Mouse (Mus musculus) CH12.LX (cell line): ENCODE measurements around the gene Mgat5. TPM values are rescaled to one million over a fixed set of nuclear protein-coding genes. Genes with fewer than 3 reads are reported as not detected.

Experiments
- DNase-seq: peaks from one replicate; pipeline ENCODE4 v3.0.0-alpha.2; 2013; ENCODE audit errors: extremely low read depth
- H3K27ac ChIP-seq: 2 replicates; pipeline ENCODE4 v1.5.1; 2012; ENCODE audit warnings: low read depth, mild to moderate bottlenecking, control low read depth, moderate library complexity; ENCODE audit not compliant: insufficient read depth
- H3K27me3 ChIP-seq: replicated peaks from 2 replicates; pipeline ENCODE3; 2012; ENCODE audit warnings: inconsistent platforms
- H3K36me3 ChIP-seq, 2 experiments: replicated peaks in 1 of 2; 2 replicates each; pipeline versions ENCODE3 to v1.6.1; 2012; ENCODE audit warnings: inconsistent platforms in 1 of 2, low read length in 1 of 2, mild to moderate bottlenecking in 1 of 2, mixed read lengths in 1 of 2, moderate library complexity in 1 of 2; ENCODE audit not compliant: control insufficient read depth in 1 of 2, insufficient read depth in 1 of 2
- H3K4me1 ChIP-seq, 2 experiments: 2 replicates each; pipeline ENCODE4 v1.6.1; 2012; ENCODE audit warnings: inconsistent platforms in 1 of 2, moderate library complexity in 1 of 2; ENCODE audit not compliant: insufficient read depth in 2 of 2, control insufficient read depth in 1 of 2
- H3K4me2 ChIP-seq: 2 replicates; pipeline ENCODE4 v1.6.1; 2012; ENCODE audit warnings: low read depth, mild to moderate bottlenecking, control low read depth; ENCODE audit not compliant: poor library complexity, insufficient read depth, severe bottlenecking
- H3K4me3 ChIP-seq, 3 experiments: fragments of 150-350 bp in 1 of 3; sonication (generic) in 1 of 3; replicated peaks in 1 of 3; 2 replicates each; pipeline versions ENCODE3 to v1.5.1; 2011 to 2012; ENCODE audit warnings: low read depth in 2 of 3, low read length in 2 of 3, mild to moderate bottlenecking in 2 of 3, moderate library complexity in 2 of 3, control low read depth in 1 of 3, improper control_type of control experiment in 1 of 3, inconsistent platforms in 1 of 3, mixed read lengths in 1 of 3; ENCODE audit not compliant: poor library complexity in 1 of 3
- H3K79me2 ChIP-seq: replicated peaks from 2 replicates; pipeline ENCODE4 v1.6.1; 2012; ENCODE audit warnings: mild to moderate bottlenecking, moderate library complexity; ENCODE audit not compliant: control insufficient read depth, poor library complexity, insufficient read depth, severe bottlenecking; ENCODE audit errors: extremely low read depth
- H3K9ac ChIP-seq: 2 replicates; pipeline ENCODE4 v1.6.1; 2012; ENCODE audit warnings: low read depth, mild to moderate bottlenecking, control low read depth, moderate library complexity; ENCODE audit not compliant: insufficient read depth
- H3K9me3 ChIP-seq: replicated peaks from 2 replicates; pipeline ENCODE3; 2012; ENCODE audit warnings: low read length, inconsistent platforms, mixed read lengths
- CHD1 ChIP-seq: IDR thresholded peaks from 2 replicates; pipeline ENCODE4 v1.6.1; 2012; ENCODE audit warnings: low read depth, low read length, improper control_type of control experiment, inconsistent platforms
- CTCF ChIP-seq, 2 experiments: IDR thresholded peaks in 1 of 2; conservative IDR thresholded peaks in 1 of 2; 2 replicates each; pipeline ENCODE4 v1.5.1; 2011 to 2012; ENCODE audit warnings: low read depth in 2 of 2, low read length in 2 of 2, improper control_type of control experiment in 1 of 2, inconsistent platforms in 1 of 2, mild to moderate bottlenecking in 1 of 2, moderate library complexity in 1 of 2
- ELF1 ChIP-seq: IDR thresholded peaks from 2 replicates; pipeline ENCODE4 v1.6.1; 2014; ENCODE audit warnings: low read depth, mild to moderate bottlenecking, inconsistent platforms, low read length, improper control_type of control experiment
- ETS1 ChIP-seq: conservative IDR thresholded peaks from 2 replicates; pipeline ENCODE4 v1.6.1; 2012; ENCODE audit warnings: low read depth, mild to moderate bottlenecking, inconsistent platforms, low read length, improper control_type of control experiment, moderate library complexity
- GABPA ChIP-seq: IDR thresholded peaks from 2 replicates; pipeline ENCODE4 v1.6.1; 2012; ENCODE audit warnings: low read depth, low read length, improper control_type of control experiment, inconsistent platforms; ENCODE audit not compliant: insufficient replicate concordance
- HCFC1 ChIP-seq: IDR thresholded peaks from 2 replicates; pipeline ENCODE4 v1.6.1; 2012; ENCODE audit warnings: low read depth, mild to moderate bottlenecking, inconsistent platforms, low read length, improper control_type of control experiment
- JUN ChIP-seq: IDR thresholded peaks from 2 replicates; pipeline ENCODE4 v1.6.1; 2011; ENCODE audit warnings: low read depth, mild to moderate bottlenecking, low read length, improper control_type of control experiment, moderate library complexity; ENCODE audit not compliant: insufficient read depth
- MAX ChIP-seq: IDR thresholded peaks from 2 replicates; pipeline ENCODE4 v1.6.1; 2011; ENCODE audit warnings: low read length, improper control_type of control experiment
- MAZ ChIP-seq: IDR thresholded peaks from 2 replicates; pipeline ENCODE4 v1.6.1; 2012; ENCODE audit warnings: low read depth, mild to moderate bottlenecking, inconsistent platforms, low read length, improper control_type of control experiment, moderate library complexity
- MEF2A ChIP-seq: IDR thresholded peaks from 2 replicates; pipeline ENCODE4 v1.6.1; 2014; ENCODE audit warnings: low read depth, mild to moderate bottlenecking, inconsistent platforms, low read length, improper control_type of control experiment, borderline replicate concordance
- MYC ChIP-seq: IDR thresholded peaks from 2 replicates; pipeline ENCODE4 v1.6.1; 2011; ENCODE audit warnings: low read depth, mild to moderate bottlenecking, improper control_type of control experiment, low read length
- PAX5 ChIP-seq: IDR thresholded peaks from 2 replicates; pipeline ENCODE4 v1.6.1; 2012; ENCODE audit warnings: low read length, inconsistent platforms, mixed read lengths
- RAD21 ChIP-seq: IDR thresholded peaks from 2 replicates; pipeline ENCODE4 v1.6.1; 2011; ENCODE audit warnings: low read depth, mild to moderate bottlenecking, low read length, improper control_type of control experiment, moderate library complexity
- SIN3A ChIP-seq: IDR thresholded peaks from 2 replicates; pipeline ENCODE4 v1.6.1; 2012; ENCODE audit warnings: low read length, improper control_type of control experiment, inconsistent platforms
- TBP ChIP-seq: conservative IDR thresholded peaks from 2 replicates; pipeline ENCODE4 v1.6.1; 2011; ENCODE audit warnings: low read depth, low read length, improper control_type of control experiment
- TCF12 ChIP-seq: IDR thresholded peaks from 2 replicates; pipeline ENCODE4 v1.6.1; 2014; ENCODE audit warnings: low read depth, mild to moderate bottlenecking, inconsistent platforms, low read length, improper control_type of control experiment
- USF2 ChIP-seq: conservative IDR thresholded peaks from 2 replicates; pipeline ENCODE4 v1.6.1; 2011; ENCODE audit warnings: low read depth, low read length, improper control_type of control experiment
- dilution Hi-C: fragments of 300-500 bp; cut with MboI; formaldehyde crosslinking; loops from 2 replicates; pipeline ENCODE4 v1.14.3; 2020; ENCODE audit warnings: low sequenced_read_pairs; ENCODE audit not compliant: extremely low pct_unique_long_range_greater_than_20kb, extremely low pct_ligation_motif_present
- in situ Hi-C: fragments of 300-500 bp; cut with MboI; formaldehyde crosslinking; loops from 3 replicates; pipeline ENCODE4 v1.14.3; 2019; ENCODE audit warnings: low sequenced_read_pairs, low pct_ligation_motif_present, low pct_unique_long_range_greater_than_20kb, mixed read lengths
- polyA plus RNA-seq: library from polyadenylated mRNA; unstranded; fragments of >175 nt; gene quantifications from 2 replicates; pipeline ENCODE4 v1.2.1, GENCODE M21; 2012; ENCODE audit warnings: low read depth; ENCODE audit not compliant: insufficient read length
- total RNA-seq, 2 experiments: library from RNA; depleted of rRNA; stranded (reverse); fragments of 300-350 nt in 1 of 2; fragments of >200 nt in 1 of 2; gene quantifications; 2 replicates each; pipeline ENCODE4 v1.2.3; 2012 to 2014

The Mgat5 gene
- total and polyA plus RNA-seq, 3 experiments, result 5.9 to 8.8 (median 6.6) TPM

- H3K4me1 ChIP-seq, result peaks cover 6 to 33% of the 10 kb centered on the region in 2 experiments
- no peak overlapping the region for H3K9ac ChIP-seq
- in situ Hi-C loops, result no loop called here
- no peak for DNase-seq
- peaks cover 0 to 54% of the 10 kb centered on the region in 2 experiments for H3K36me3 ChIP-seq
- dilution Hi-C loops, result no loop called here
- no peaks in the 10 kb centered on the region for H3K79me2 ChIP-seq
- peaks cover 4% of the 10 kb centered on the region for H3K9me3 ChIP-seq
- no peak overlapping the region for H3K4me3 ChIP-seq
- H3K4me2 ChIP-seq, result no peak overlapping the region
- H3K27ac ChIP-seq, result no peak overlapping the region
- no peak for TF ChIP-seq MAX
- H3K27me3 ChIP-seq, result no peaks in the 10 kb centered on the region
Measured at GRCm38 (mm10) chr1:127419581-127419980, 214.8 kb downstream of the Mgat5 start.

DNA sequence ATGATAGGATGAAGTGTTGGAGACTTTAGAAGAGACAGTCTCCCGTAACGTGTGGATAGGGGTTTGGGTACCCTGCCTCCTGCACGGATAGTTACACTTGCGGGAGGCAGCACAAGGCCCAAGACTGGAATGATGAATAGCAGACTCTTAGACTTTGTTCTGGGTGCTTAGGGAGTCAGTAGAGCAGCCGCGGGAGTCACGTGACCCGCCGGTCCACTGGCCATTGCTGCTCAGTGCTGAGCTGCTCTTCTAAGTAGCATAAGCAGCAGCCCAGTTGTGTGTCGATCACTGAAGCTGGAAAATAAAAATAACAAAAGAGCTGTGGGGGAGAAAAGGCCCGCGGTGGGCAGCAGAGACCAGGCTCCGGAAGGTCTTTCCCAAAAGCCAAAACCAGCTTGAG lies 215.6 kb downstream of the Mgat5 start:
- Histone ChIP-seq H3K9me3 (peaks cover 4% of the 10 kb centered on the region), H3K27me3 (no peaks in the 10 kb centered on the region), H3K4me1 (peaks cover 6 to 38% of the 10 kb centered on the region in 2 experiments), H3K4me3 (no peak overlapping the region), H3K79me2 (no peaks in the 10 kb centered on the region), H3K27ac (no peak overlapping the region), H3K36me3 (peaks cover 0 to 47% of the 10 kb centered on the region in 2 experiments), H3K4me2 (no peak overlapping the region), H3K9ac (no peak overlapping the region)
- in situ Hi-C loops, result no loop called here
- TF ChIP-seq JUN, result no peak
- TF ChIP-seq ELF1, result no peak
- TF ChIP-seq MYC, result no peak
- no peak for TF ChIP-seq USF2
- dilution Hi-C loops, result no loop called here
- DNase-seq, result no peak

DNA sequence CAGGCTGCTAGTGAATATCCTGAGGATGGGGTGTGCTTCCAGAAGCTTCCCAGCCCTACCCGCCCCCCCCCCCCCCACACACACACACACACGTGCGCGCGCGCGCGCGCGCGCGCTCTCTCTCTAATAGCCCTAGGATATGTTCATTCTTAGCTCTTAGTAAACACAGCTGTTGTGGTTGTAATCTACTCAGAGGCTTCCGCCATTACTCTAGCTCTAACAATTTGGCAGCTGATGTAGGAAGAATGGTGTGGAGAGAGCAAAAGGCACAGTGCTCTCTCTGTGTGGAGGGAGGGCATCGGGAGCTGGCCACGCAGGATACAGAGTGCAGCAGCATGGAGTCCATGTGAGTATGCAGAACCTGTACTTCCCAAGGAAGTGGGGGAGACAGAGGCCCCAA lies 216.0 kb downstream of the Mgat5 start:
- H3K27me3 ChIP-seq, result no peaks in the 10 kb centered on the region
- dilution Hi-C loops (no loop called here), in situ Hi-C loops (no loop called here)
- H3K4me3 ChIP-seq, result no peak overlapping the region
- TF ChIP-seq MAZ (no peak), TCF12 (no peak), HCFC1 (no peak), ELF1 (no peak), PAX5 (no peak), ETS1 (no peak), GABPA (no peak), CHD1 (no peak), SIN3A (no peak), JUN (no peak), RAD21 (no peak), MEF2A (no peak), CTCF (conservative IDR thresholded peaks at IDR 0.05 in 1 of 2, IDR thresholded peaks at IDR 0.05 in 1 of 2; ENCODE audit: low read depth in 2 of 2, low read length in 2 of 2) (no peak), TBP (no peak)
- no peak overlapping the region for H3K9ac ChIP-seq
- H3K36me3 ChIP-seq, result peaks cover 0 to 42% of the 10 kb centered on the region in 2 experiments
- peaks cover 8 to 38% of the 10 kb centered on the region in 2 experiments for H3K4me1 ChIP-seq
- no peak overlapping the region for H3K4me2 ChIP-seq
- no peak overlapping the region for H3K27ac ChIP-seq
- DNase-seq, result no peak
- H3K79me2 ChIP-seq, result no peaks in the 10 kb centered on the region
- H3K9me3 ChIP-seq, result peaks cover 4% of the 10 kb centered on the region
